Mouse (Mus musculus) heart, postnatal 0 days (tissue): ENCODE measurements around the gene Lmbr1l. TPM values are rescaled to one million over a fixed set of nuclear protein-coding genes. Genes with fewer than 3 reads are reported as not detected.

Experiments
- ATAC-seq: fragments of 200-750 bp; cut with Nextera tagmentation; 2 replicates; pipeline ENCODE4 v1.8.0; 2017; ENCODE audit warnings: low read depth, moderate number of reproducible peaks, moderate library complexity; ENCODE audit not compliant: insufficient read depth
- DNase-seq: peaks from one replicate; pipeline ENCODE4 v3.0.0-alpha.2; 2016; ENCODE audit warnings: low spot score
- H3K27ac ChIP-seq: fragments of 300-500 bp; sonication (generic); 2 replicates; pipeline ENCODE4 v1.5.1; 2014; ENCODE audit warnings: low read depth, mild to moderate bottlenecking
- H3K27me3 ChIP-seq: fragments of 300-500 bp; sonication (generic); 2 replicates; pipeline ENCODE4 v1.6.1; 2014; ENCODE audit warnings: low read length, mixed read lengths; ENCODE audit not compliant: control insufficient read depth, insufficient read depth
- H3K36me3 ChIP-seq: fragments of 300-500 bp; sonication (generic); replicated peaks from 2 replicates; pipeline ENCODE4 v1.6.1; 2014; ENCODE audit warnings: low read length, mixed read lengths; ENCODE audit not compliant: control insufficient read depth, insufficient read depth
- H3K4me1 ChIP-seq: fragments of 300-500 bp; sonication (generic); 2 replicates; pipeline ENCODE4 v1.6.1; 2014; ENCODE audit warnings: antibody characterized with exemption; ENCODE audit not compliant: control insufficient read depth, insufficient read depth
- H3K4me2 ChIP-seq: fragments of 300-500 bp; sonication (generic); 2 replicates; pipeline ENCODE4 v1.6.1; 2014; ENCODE audit warnings: low read depth, mild to moderate bottlenecking, low read length, moderate library complexity
- H3K4me3 ChIP-seq: fragments of 300-500 bp; sonication (generic); 2 replicates; pipeline ENCODE4 v1.5.1; 2014; ENCODE audit warnings: low read depth, low read length
- H3K9ac ChIP-seq: fragments of 300-500 bp; sonication (generic); replicated peaks from 2 replicates; pipeline ENCODE4 v1.6.1; 2014; ENCODE audit warnings: low read depth, low read length, mixed read lengths
- H3K9me3 ChIP-seq: fragments of 300-500 bp; sonication (generic); replicated peaks from 2 replicates; pipeline ENCODE4 v1.6.1; 2016; ENCODE audit warnings: low read length; ENCODE audit not compliant: control insufficient read depth
- CTCF ChIP-seq: IDR thresholded peaks from 2 replicates; pipeline ENCODE4 v1.5.1; 2016; ENCODE audit warnings: antibody characterized with exemption, control low read depth, low read depth
- EP300 ChIP-seq: IDR thresholded peaks from 2 replicates; pipeline ENCODE4 v1.6.1; 2016; ENCODE audit warnings: antibody characterized with exemption, low read depth
- WGBS: fragments of 180-500 bp; shearing (Covaris S2); extraction: QIAGEN DNeasy Blood & Tissue Kit; methylation state at CpG from one replicate; pipeline ENCODE4 v1.1.7; 2014; 5-methylcytosine and 5-hydroxymethylcytosine counted together
- polyA plus RNA-seq: library from polyadenylated mRNA; unstranded; fragments of >200 nt; fragmentation: Nextera tagmentation; extraction: Ambion mirVana; gene quantifications from 2 replicates; pipeline ENCODE4 v1.2.1, GENCODE M21; 2015
- total RNA-seq: library from RNA; depleted of rRNA; stranded (reverse); fragments of >200 nt; gene quantifications from 2 replicates; pipeline ENCODE4 v1.2.3, GENCODE M21; 2014; ENCODE audit warnings: low replicate concordance

The Lmbr1l gene
- total and polyA plus RNA-seq, 2 experiments from 2014 or later, result 8.0 to 25.5 TPM

DNA sequence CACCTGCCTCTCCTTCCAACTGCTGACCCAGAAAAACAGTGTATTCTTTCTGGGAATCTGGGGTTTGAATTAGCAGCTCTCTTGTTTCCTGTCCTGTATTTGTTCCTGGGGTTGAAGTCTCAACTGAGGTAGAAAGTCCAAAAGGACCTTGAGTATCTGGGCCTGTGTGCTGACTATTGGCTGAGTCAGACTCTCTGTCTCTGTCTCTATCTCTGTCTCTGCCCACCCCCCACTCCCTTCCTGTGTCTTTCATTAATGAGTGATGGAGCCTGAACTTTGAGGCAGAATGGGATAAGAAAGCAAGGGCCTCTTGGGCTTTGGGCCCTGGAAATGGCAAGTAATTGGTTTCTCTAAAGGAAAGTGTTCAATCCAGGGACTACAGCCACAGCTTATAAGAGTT lies 34.4 kb downstream of the Lmbr1l start:
- Histone ChIP-seq H3K9me3 (no peaks in the 10 kb centered on the region), H3K4me1 (peaks cover 8% of the 10 kb centered on the region; the same call in 1 of the 2 replicates), H3K4me3 (no peak overlapping the region), H3K36me3 (no peaks in the 10 kb centered on the region), H3K27ac (no peak overlapping the region), H3K9ac (no peak overlapping the region), H3K4me2 (no peak overlapping the region), H3K27me3 (no peaks in the 10 kb centered on the region)
- DNase-seq, result no peak
- no peak for ATAC-seq
- TF ChIP-seq CTCF, result no peak

GRCm38 (mm10) chr15:98881656-98882008 lies 36.4 kb downstream of the Lmbr1l start:
- 18% methylated on average over 5 of the region's 5 CpGs for WGBS
- peak overlapping the region; percentile 63 for H3K4me3 ChIP-seq
- no peak for DNase-seq
- H3K36me3 ChIP-seq, result no peaks in the 10 kb centered on the region
- H3K9me3 ChIP-seq, result no peaks in the 10 kb centered on the region
- peaks cover 8% of the 10 kb centered on the region; the same call in 1 of the 2 replicates for H3K4me1 ChIP-seq
- no peaks in the 10 kb centered on the region for H3K27me3 ChIP-seq
- H3K9ac ChIP-seq, result no peak overlapping the region
- H3K4me2 ChIP-seq, result peak overlapping the region; percentile 87
- TF ChIP-seq CTCF, result no peak
- no peak overlapping the region for H3K27ac ChIP-seq
- ATAC-seq, result no peak

DNA sequence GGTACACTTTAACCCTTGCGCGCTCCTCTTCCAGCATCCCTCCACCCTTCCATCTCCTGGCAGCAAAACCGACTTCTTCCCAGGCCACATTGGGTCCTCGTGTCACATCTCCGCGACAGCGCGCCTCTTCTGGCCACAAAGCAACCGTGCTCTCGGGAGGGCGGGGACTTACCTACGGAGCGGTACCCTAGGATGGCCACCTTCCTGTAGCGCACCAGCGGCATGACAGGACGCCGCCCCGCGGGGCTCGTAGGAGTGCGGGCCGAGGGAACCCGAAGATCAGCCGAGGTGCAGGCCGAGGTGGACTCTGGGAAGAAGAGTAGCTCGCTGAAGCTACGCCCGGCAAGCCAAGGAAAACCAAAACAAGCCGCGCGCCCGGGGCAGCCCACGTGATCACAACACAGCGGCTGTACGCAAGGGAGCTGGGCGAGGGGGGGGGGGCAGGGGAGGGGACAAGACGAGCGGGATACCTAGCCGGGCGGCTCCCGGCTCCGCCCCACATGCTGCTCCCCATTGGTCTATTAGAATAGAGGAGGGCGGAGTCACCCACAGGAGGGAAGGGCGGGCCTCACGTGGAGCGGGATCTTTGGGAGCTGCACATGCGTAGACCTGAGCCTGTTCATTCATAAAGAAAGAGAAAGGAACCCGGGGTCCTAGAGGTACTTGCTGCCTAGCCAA lies 36.9 kb downstream of the Lmbr1l start:
- Histone ChIP-seq H3K9ac (peak overlapping the region; percentile 58; the same call in 1 of the 2 replicates), H3K9me3 (no peaks in the 10 kb centered on the region), H3K27me3 (no peaks in the 10 kb centered on the region), H3K36me3 (no peaks in the 10 kb centered on the region), H3K4me2 (peak overlapping the region; percentile 87), H3K4me1 (peaks cover 8% of the 10 kb centered on the region; the same call in 1 of the 2 replicates), H3K27ac (peak overlapping the region; percentile 63), H3K4me3 (peak overlapping the region; percentile 63)
- WGBS, result under 1% methylated on average over 45 of the region's 48 CpGs
- DNase-seq, result peak; percentile 97
- TF ChIP-seq CTCF (no peak), EP300 (no peak)
- ATAC-seq, result peak; percentile 97

- H3K9ac ChIP-seq, result no peak overlapping the region
- H3K36me3 ChIP-seq, result no peaks in the 10 kb centered on the region
- H3K4me3 ChIP-seq, result no peak overlapping the region
- TF ChIP-seq CTCF (peak; percentile 79), EP300 (no peak)
- no peak for ATAC-seq
- H3K9me3 ChIP-seq, result no peaks in the 10 kb centered on the region
- H3K27me3 ChIP-seq, result no peaks in the 10 kb centered on the region
- DNase-seq, result peak; percentile 65
- H3K27ac ChIP-seq, result no peak overlapping the region
- H3K4me1 ChIP-seq, result peaks cover 16% of the 10 kb centered on the region; the same call in 1 of the 2 replicates
- WGBS, result 6% methylated on average over 3 of the region's 3 CpGs
- H3K4me2 ChIP-seq, result no peak overlapping the region
These were observed 40.7 kb downstream of the Lmbr1l start for GRCm38 (mm10) chr15:98877331-98877730.

GRCm38 (mm10) chr15:98871916-98872888 lies 45.8 kb downstream of the Lmbr1l start:
- Histone ChIP-seq H3K36me3 (no peaks in the 10 kb centered on the region), H3K9ac (peak overlapping the region; percentile 100), H3K4me2 (peak overlapping the region; percentile 98), H3K4me3 (peak overlapping the region; percentile 99), H3K9me3 (no peaks in the 10 kb centered on the region), H3K27ac (peak overlapping the region; percentile 99), H3K4me1 (peaks cover 34% of the 10 kb centered on the region), H3K27me3 (no peaks in the 10 kb centered on the region)
- under 1% methylated on average over 51 of the region's 51 CpGs for WGBS
- ATAC-seq (peak; percentile 80), DNase-seq (peak; percentile 98)
- TF ChIP-seq CTCF (no peak), EP300 (no peak; the same call in 1 of the 2 replicates)
